Mouse (Mus musculus) gastrocnemius, adult 2 months (tissue): Measurements from ENCODE around the gene Aspdh. TPM values are rescaled to one million over a fixed set of nuclear protein-coding genes. Genes with fewer than 3 reads are reported as not detected.

Source experiments
- DNase-seq: peaks from one replicate; pipeline ENCODE4 v3.0.0; 2022
- H3K27ac ChIP-seq: fragments of 200-600 bp; 2 replicates; pipeline ENCODE4 v1.8.1; 2022; ENCODE audit warnings: mild to moderate bottlenecking
- H3K4me3 ChIP-seq: fragments of 200-600 bp; 2 replicates; pipeline ENCODE4 v1.8.1; 2022; ENCODE audit warnings: mild to moderate bottlenecking, moderate library complexity
- CTCF ChIP-seq: fragments of 200-600 bp; IDR thresholded peaks from 2 replicates; pipeline ENCODE4 v1.8.1; 2022; ENCODE audit warnings: antibody characterized with exemption, mild to moderate bottlenecking, moderate library complexity
- intact Hi-C: fragments of 180-260 bp; cut with DNase I; formaldehyde crosslinking; loops from one replicate; pipeline ENCODE4 v1.15.1; 2025
- microRNA-seq: library from miRNA; unstranded; fragments of <30 nt; microRNA quantifications from one replicate; pipeline ENCODE4 v1.2.0, GENCODE M21; 2021
- total RNA-seq, 2 experiments: library from RNA; stranded (reverse); gene quantifications; 2 replicates each; pipeline ENCODE4 v1.2.3; 2021

Aspdh gene
- total RNA-seq, 2 experiments from 2014 or later, result not detected

GRCm38 (mm10) chr7:44500046-44500445 lies 34.9 kb downstream of the Aspdh start:
- TF ChIP-seq CTCF, result no peak
- Histone ChIP-seq H3K27ac (no peak overlapping the region), H3K4me3 (no peak overlapping the region)
- intact Hi-C loops, result loop anchor here (2.0 kb wide), 2 partner anchors 27 to 49 kb away; partner anchors contain the start of gene Pold1
- DNase-seq, result peak; percentile 65

GRCm38 (mm10) chr7:44501563-44502115 lies 36.4 kb downstream of the Aspdh start:
- Histone ChIP-seq H3K27ac (peak overlapping the region; percentile 40; the same call in 1 of the 2 replicates), H3K4me3 (no peak overlapping the region)
- intact Hi-C loops, result loop anchor here (2.0 kb wide), 2 partner anchors 25 to 47 kb away; partner anchors contain the start of gene Pold1
- peak; percentile 72 for TF ChIP-seq CTCF
- peak; percentile 79 for DNase-seq

DNA sequence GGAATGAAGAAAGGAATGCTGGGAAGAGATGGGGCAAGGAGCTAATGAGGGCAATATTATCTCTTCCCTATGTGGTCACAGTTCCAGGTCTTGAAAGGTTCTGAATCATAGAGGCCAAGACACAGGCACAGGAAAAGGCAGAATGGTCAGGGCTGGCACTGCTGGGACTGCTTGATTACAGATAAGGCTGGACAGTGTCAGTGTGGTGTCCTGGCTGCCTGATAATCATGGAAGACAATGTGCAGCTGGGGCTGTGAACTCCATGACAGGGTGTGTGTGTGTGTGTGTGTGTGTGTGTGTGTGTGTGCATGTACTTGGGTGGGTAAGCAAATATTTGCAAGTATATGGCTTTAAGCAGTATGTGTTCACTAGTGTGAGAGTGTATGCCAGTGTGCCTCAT lies 42.3 kb downstream of the Aspdh start:
- Histone ChIP-seq H3K27ac (peak overlapping the region; percentile 10; the same call in 1 of the 2 replicates), H3K4me3 (no peak overlapping the region)
- DNase-seq, result no peak
- intact Hi-C loops, result no loop called here
- no peak for TF ChIP-seq CTCF

Small RNA genes lying within 50 kb of the gene (microRNA-seq; reads per million reads assigned to microRNA genes)
- not detected for gene Mir7052

Other genes starting within 250 kb of the Aspdh start
- gene Klk1b5, start 249.4 kb upstream of the Aspdh start, total RNA-seq, result not detected
- not detected for gene Klk1, start 240.0 kb upstream of the Aspdh start, total RNA-seq
- not detected for gene Gm36864, start 229.2 kb upstream of the Aspdh start, total RNA-seq
- not detected for gene 1700028J19Rik, start 218.7 kb upstream of the Aspdh start, total RNA-seq
- gene 2410002F23Rik, start 218.7 kb upstream of the Aspdh start, total RNA-seq, result 1 to 10 TPM; 6.1 to 8.2 TPM
- not detected for gene Acp4, start 208.0 kb upstream of the Aspdh start, total RNA-seq
- not detected for gene Gm15517, start 203.9 kb upstream of the Aspdh start, total RNA-seq
- 1 to 10 TPM in 1 of 2 experiments, under 1 TPM in 1; 0.59 to 2.2 TPM for gene Clec11a, start 158.5 kb upstream of the Aspdh start, total RNA-seq
- gene Shank1, start 155.1 kb upstream of the Aspdh start, total RNA-seq, result under 1 TPM; 0.31 to 0.59 TPM
- 1 to 10 TPM; 2.3 to 3.6 TPM for gene Syt3, start 81.3 kb upstream of the Aspdh start, total RNA-seq
- not detected for gene 1700008O03Rik, start 79.6 kb upstream of the Aspdh start, total RNA-seq
- gene Lrrc4b, start 36.4 kb upstream of the Aspdh start, total RNA-seq, result not detected
- 10 to 100 TPM; 51.0 to 57.0 TPM for gene Josd2, start 2.6 kb downstream of the Aspdh start, total RNA-seq
- 10 to 100 TPM; 43.6 to 52.2 TPM for gene Emc10, start 31.1 kb downstream of the Aspdh start, total RNA-seq
- 1 to 10 TPM; 2.4 to 5.5 TPM for gene Fam71e1, start 31.2 kb downstream of the Aspdh start, total RNA-seq
- 1,000 to 10,000 TPM; 2,660 to 4,973 TPM for gene Mybpc2, start 59.3 kb downstream of the Aspdh start, total RNA-seq
- under 1 TPM in 1 of 2 experiments, not detected in 1; 0.08 TPM for gene Spib, start 66.7 kb downstream of the Aspdh start, total RNA-seq
- 1 to 10 TPM; 4.1 to 5.1 TPM for gene Pold1, start 83.5 kb downstream of the Aspdh start, total RNA-seq
- 10 to 100 TPM; 40.6 to 42.7 TPM for gene Nr1h2, start 88.6 kb downstream of the Aspdh start, total RNA-seq
- under 1 TPM in 1 of 2 experiments, not detected in 1; 0.20 TPM for gene Napsa, start 107.0 kb downstream of the Aspdh start, total RNA-seq
- 1 to 10 TPM; 3.0 to 3.6 TPM for gene Kcnc3, start 125.3 kb downstream of the Aspdh start, total RNA-seq
- gene Myh14, start 205.5 kb downstream of the Aspdh start, total RNA-seq, result 10 to 100 TPM; 32.0 to 36.7 TPM
- not detected for gene Izumo2, start 243.4 kb downstream of the Aspdh start, total RNA-seq